Mouse (Mus musculus) ES-E14 (cell line): ENCODE measurements around the gene Nrg3.

Experiments
- CHD2 ChIP-seq: IDR thresholded peaks from 2 replicates; pipeline ENCODE4 v1.6.1; 2014; ENCODE audit warnings: mild to moderate bottlenecking, low read depth, low read length, inconsistent platforms
- HCFC1 ChIP-seq: IDR thresholded peaks from 2 replicates; pipeline ENCODE4 v1.6.1; 2012; ENCODE audit warnings: low read length, inconsistent platforms, borderline replicate concordance; ENCODE audit not compliant: insufficient read depth
- MAFK ChIP-seq: IDR thresholded peaks from 2 replicates; pipeline ENCODE4 v1.6.1; 2014; ENCODE audit warnings: mild to moderate bottlenecking, low read depth, low read length, inconsistent platforms; ENCODE audit not compliant: insufficient read depth

DNA sequence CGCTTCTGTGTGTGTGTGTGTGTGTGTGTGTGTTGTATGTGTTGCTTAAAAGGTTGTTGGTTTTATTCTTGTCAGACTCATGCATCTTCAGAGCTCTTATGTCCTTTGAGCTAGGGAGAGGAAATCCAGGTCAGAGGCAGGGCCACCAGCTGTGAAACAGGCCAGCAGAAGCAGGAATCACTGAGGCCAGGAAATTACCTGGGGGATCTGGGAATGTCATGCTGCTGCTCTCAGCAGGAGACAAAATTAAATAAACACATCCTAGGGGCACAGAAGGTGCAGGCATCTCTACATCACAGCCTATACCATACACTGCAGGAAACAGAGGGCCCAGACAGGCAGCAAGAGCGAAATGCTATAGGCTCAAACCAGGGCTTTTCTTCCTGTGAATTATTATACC, 299.2 kb downstream of the Nrg3 start:
- TF ChIP-seq CHD2 (no peak), MAFK (no peak), HCFC1 (no peak)
